ENCODE assay signal across 9 mouse cellular contexts in genomic region chr5:142442045-142442440, GRCm38 (mm10). TPM values are rescaled to one million over a fixed set of nuclear protein-coding genes. Genes with fewer than 3 reads are reported as not detected.
DNase-seq lines count a peak whose midpoint lies in the region; ATAC-seq lines count a peak whose summit lies in the region.
"Had no signal": no experiment of that assay in that cellular context is flagged by ENCODE, and none has a peak within 500 bp of the region (broad histone marks: within the 10 kb centered on the region; RNA-seq: fewer than 3 reads in every experiment).

No protein-coding gene starts in this region.

- H3K36me3 ChIP-seq in heart, embryonic 15.5 days, result no peaks in the 10 kb centered on the region
- H3K36me3 ChIP-seq in midbrain, embryonic 13.5 days, result peaks cover 17% of the 10 kb centered on the region; the same call in 1 of the 2 replicates
- H3K36me3 ChIP-seq in midbrain, embryonic 11.5 days (ENCODE audit: control insufficient read depth, insufficient read depth, low read length), result no peaks in the 10 kb centered on the region; the same call in 1 of the 2 replicates
- H3K36me3 ChIP-seq in intestine, embryonic 16.5 days (ENCODE audit: control insufficient read depth, insufficient read depth, low read length), result no peaks in the 10 kb centered on the region
- no peaks in the 10 kb centered on the region for H3K36me3 ChIP-seq in stomach, embryonic 14.5 days (ENCODE audit: control insufficient read depth, insufficient read depth, low read length)
- H3K36me3 ChIP-seq in midbrain, embryonic 16.5 days (ENCODE audit: control insufficient read depth, insufficient read depth, low read length), result peaks cover 4% of the 10 kb centered on the region; the same call in 1 of the 2 replicates

- no peak for DNase-seq in heart, adult 18-20 months
- DNase-seq in midbrain, embryonic 11.5 days (ENCODE audit: low spot score, missing footprints), result no peak
- DNase-seq: heart, adult 2 months had no signal

- H3K27me3 ChIP-seq in heart, embryonic 15.5 days, result no peaks in the 10 kb centered on the region
- no peaks in the 10 kb centered on the region for H3K27me3 ChIP-seq in midbrain, embryonic 13.5 days
- no peaks in the 10 kb centered on the region for H3K27me3 ChIP-seq in midbrain, embryonic 11.5 days (ENCODE audit: control insufficient read depth, insufficient read depth, low read length)
- H3K27me3 ChIP-seq in intestine, embryonic 16.5 days (replicated peaks; ENCODE audit: control insufficient read depth, insufficient read depth, low read length), result no peaks in the 10 kb centered on the region
- no peaks in the 10 kb centered on the region for H3K27me3 ChIP-seq in stomach, embryonic 14.5 days (ENCODE audit: control insufficient read depth, insufficient read depth, low read length)
- H3K27me3 ChIP-seq in midbrain, embryonic 16.5 days (ENCODE audit: control insufficient read depth, insufficient read depth, low read depth, low read length), result no peaks in the 10 kb centered on the region

- 74% methylated on average over 7 of the region's 7 CpGs for WGBS in heart, embryonic 15.5 days
- WGBS in midbrain, embryonic 13.5 days, result 89% methylated on average over 7 of the region's 7 CpGs
- 84% methylated on average over 7 of the region's 7 CpGs for WGBS in midbrain, embryonic 11.5 days
- 78% methylated on average over 7 of the region's 7 CpGs for WGBS in intestine, embryonic 16.5 days
- WGBS in stomach, embryonic 14.5 days, result 79% methylated on average over 7 of the region's 7 CpGs
- WGBS in midbrain, embryonic 16.5 days, result 84% methylated on average over 7 of the region's 7 CpGs

- H3K9me3 ChIP-seq in heart, embryonic 15.5 days (replicated peaks), result no peaks in the 10 kb centered on the region
- no peaks in the 10 kb centered on the region for H3K9me3 ChIP-seq in midbrain, embryonic 13.5 days
- no peaks in the 10 kb centered on the region for H3K9me3 ChIP-seq in midbrain, embryonic 11.5 days (ENCODE audit: control insufficient read depth, low read length)
- H3K9me3 ChIP-seq in intestine, embryonic 16.5 days (ENCODE audit: control insufficient read depth, low read length), result no peaks in the 10 kb centered on the region
- no peaks in the 10 kb centered on the region for H3K9me3 ChIP-seq in stomach, embryonic 14.5 days (ENCODE audit: control insufficient read depth, low read depth, low read length)
- no peaks in the 10 kb centered on the region for H3K9me3 ChIP-seq in midbrain, embryonic 16.5 days (replicated peaks; ENCODE audit: control insufficient read depth, low read length, poor library complexity, severe bottlenecking)

- peak overlapping the region; percentile 40; the same call in 1 of the 2 replicates for H3K4me3 ChIP-seq in heart, embryonic 15.5 days
- no peak overlapping the region for H3K4me3 ChIP-seq in midbrain, embryonic 13.5 days (replicated peaks)
- H3K4me3 ChIP-seq in midbrain, embryonic 11.5 days (ENCODE audit: low read depth, low read length), result no peak overlapping the region
- H3K4me3 ChIP-seq in intestine, embryonic 16.5 days (ENCODE audit: low read length), result no peak overlapping the region
- no peak overlapping the region for H3K4me3 ChIP-seq in stomach, embryonic 14.5 days (ENCODE audit: low read depth, low read length)
- H3K4me3 ChIP-seq in midbrain, embryonic 16.5 days (ENCODE audit: low read depth, low read length), result no peak overlapping the region
- H3K4me3 ChIP-seq: heart, adult 2 months had no signal

- H3K27ac ChIP-seq in heart, embryonic 15.5 days, result peak overlapping the region; percentile 88
- no peak overlapping the region; the same call in 1 of the 2 replicates for H3K27ac ChIP-seq in midbrain, embryonic 13.5 days
- no peak overlapping the region for H3K27ac ChIP-seq in midbrain, embryonic 11.5 days (ENCODE audit: low read depth, low read length)
- H3K27ac ChIP-seq in intestine, embryonic 16.5 days (ENCODE audit: low read length), result peak overlapping the region; percentile 62
- peak overlapping the region; percentile 95; the same call in 1 of the 2 replicates for H3K27ac ChIP-seq in stomach, embryonic 14.5 days (ENCODE audit: low read length)
- no peak overlapping the region for H3K27ac ChIP-seq in midbrain, embryonic 16.5 days (ENCODE audit: low read length)

- no peak overlapping the region; the same call in 1 of the 2 replicates for H3K4me2 ChIP-seq in heart, embryonic 15.5 days
- no peak overlapping the region for H3K4me2 ChIP-seq in midbrain, embryonic 13.5 days (replicated peaks)
- H3K4me2 ChIP-seq in midbrain, embryonic 11.5 days, result no peak overlapping the region
- H3K4me2 ChIP-seq in intestine, embryonic 16.5 days (ENCODE audit: low read depth, low read length), result no peak overlapping the region
- 0 out of 2 replicates have a peak overlapping the region, but pooled peaks have one; percentile 59 for H3K4me2 ChIP-seq in stomach, embryonic 14.5 days (replicated peaks; ENCODE audit: low read depth, low read length)
- no peak overlapping the region for H3K4me2 ChIP-seq in midbrain, embryonic 16.5 days (ENCODE audit: low read length)

- H3K9ac ChIP-seq in heart, embryonic 15.5 days, result no peak overlapping the region
- H3K9ac ChIP-seq in midbrain, embryonic 13.5 days (replicated peaks), result peak overlapping the region; percentile 30; the same call in 1 of the 2 replicates
- no peak overlapping the region for H3K9ac ChIP-seq in midbrain, embryonic 11.5 days (ENCODE audit: low read length)
- H3K9ac ChIP-seq in intestine, embryonic 16.5 days (ENCODE audit: low read depth, low read length), result 0 out of 2 replicates have a peak overlapping the region, but pooled peaks have one; percentile 19
- H3K9ac ChIP-seq in stomach, embryonic 14.5 days (replicated peaks; ENCODE audit: low read depth, low read length), result no peak overlapping the region
- no peak overlapping the region for H3K9ac ChIP-seq in midbrain, embryonic 16.5 days (ENCODE audit: low read depth, low read length)

- no peak for ATAC-seq in heart, embryonic 15.5 days (replicated peaks; ENCODE audit: insufficient number of reproducible peaks, insufficient read depth, low FRiP score, low read depth)
- ATAC-seq in midbrain, embryonic 13.5 days, result no peak
- ATAC-seq in midbrain, embryonic 11.5 days (ENCODE audit: low FRiP score), result no peak
- no peak for ATAC-seq in intestine, embryonic 16.5 days
- no peak for ATAC-seq in stomach, embryonic 14.5 days (ENCODE audit: insufficient number of reproducible peaks, insufficient read depth, low FRiP score, low read depth)
- no peak for ATAC-seq in monocyte, adult 5-6 weeks (replicated peaks; ENCODE audit: insufficient number of reproducible peaks, low FRiP score, low TSS enrichment, poor library complexity, severe bottlenecking)
- ATAC-seq in midbrain, embryonic 16.5 days, result no peak

- peaks cover 62% of the 10 kb centered on the region for H3K4me1 ChIP-seq in heart, embryonic 15.5 days (replicated peaks)
- peaks cover 66% of the 10 kb centered on the region for H3K4me1 ChIP-seq in midbrain, embryonic 13.5 days (replicated peaks)
- H3K4me1 ChIP-seq in midbrain, embryonic 11.5 days (ENCODE audit: control insufficient read depth, insufficient read depth, low read length), result peaks cover 47% of the 10 kb centered on the region
- H3K4me1 ChIP-seq in intestine, embryonic 16.5 days (ENCODE audit: control insufficient read depth, insufficient read depth, low read length), result peaks cover 64% of the 10 kb centered on the region
- peaks cover 43% of the 10 kb centered on the region for H3K4me1 ChIP-seq in stomach, embryonic 14.5 days (ENCODE audit: control insufficient read depth, insufficient read depth, low read length)
- H3K4me1 ChIP-seq in midbrain, embryonic 16.5 days (ENCODE audit: control insufficient read depth, insufficient read depth, low read length), result peaks cover 28% of the 10 kb centered on the region

RNA-seq across cellular contexts. Expression of gene Ap5z1, which starts 21.7 kb away (rescaled TPM):
- 6.0 and 8.8 TPM in 2 replicates for polyA plus RNA-seq in heart, embryonic 15.5 days (2015; fragmentation: Nextera tagmentation; extraction: Ambion mirVana)
- 1 to 10 TPM; 5.0 to 6.0 TPM for total RNA-seq in heart, adult 18-20 months (2021)
- polyA plus RNA-seq in midbrain, embryonic 13.5 days (2015; fragmentation: Nextera tagmentation; extraction: Ambion mirVana), result 14.3 and 14.8 TPM in 2 replicates
- polyA plus RNA-seq in midbrain, embryonic 11.5 days (2014; fragmentation: Nextera tagmentation; extraction: Ambion mirVana), result 8.8 and 10.5 TPM in 2 replicates
- 17.3 and 21.6 TPM in 2 replicates for polyA plus RNA-seq in intestine, embryonic 16.5 days (2015; fragmentation: Nextera tagmentation; extraction: Ambion mirVana)
- 11.0 and 11.8 TPM in 2 replicates for polyA plus RNA-seq in stomach, embryonic 14.5 days (2014; fragmentation: Nextera tagmentation; extraction: Ambion mirVana)
- total RNA-seq in monocyte, adult 5-6 weeks (2017), result 6.7 to 13.7 TPM (median 6.9 TPM) in 3 replicates
- polyA plus RNA-seq in midbrain, embryonic 16.5 days (2015; fragmentation: Nextera tagmentation; extraction: Ambion mirVana), result 12.2 and 14.1 TPM in 2 replicates

RNA-seq across cellular contexts. Expression of gene Foxk1, which starts 40.7 kb away (rescaled TPM):
- 3.1 and 4.2 TPM in 2 replicates for polyA plus RNA-seq in heart, embryonic 15.5 days (2015; fragmentation: Nextera tagmentation; extraction: Ambion mirVana)
- total RNA-seq in heart, adult 18-20 months (2021), result 10 to 100 TPM; 15.7 to 15.9 TPM
- polyA plus RNA-seq in midbrain, embryonic 13.5 days (2015; fragmentation: Nextera tagmentation; extraction: Ambion mirVana), result 4.8 and 5.1 TPM in 2 replicates
- polyA plus RNA-seq in midbrain, embryonic 11.5 days (2014; fragmentation: Nextera tagmentation; extraction: Ambion mirVana), result 4.0 and 4.2 TPM in 2 replicates
- 1.9 and 2.0 TPM in 2 replicates for polyA plus RNA-seq in intestine, embryonic 16.5 days (2015; fragmentation: Nextera tagmentation; extraction: Ambion mirVana)
- polyA plus RNA-seq in stomach, embryonic 14.5 days (2014; fragmentation: Nextera tagmentation; extraction: Ambion mirVana), result 3.9 and 4.1 TPM in 2 replicates
- total RNA-seq in monocyte, adult 5-6 weeks (2017), result 17.6 to 31.2 TPM (median 21.7 TPM) in 3 replicates
- 6.0 and 6.7 TPM in 2 replicates for polyA plus RNA-seq in midbrain, embryonic 16.5 days (2015; fragmentation: Nextera tagmentation; extraction: Ambion mirVana)

Comparison
In these comparisons a context has a peak if more than half of its experiments do, and no peak if none do; other contexts are left out.
1. H3K9ac ChIP-seq: peak in midbrain, embryonic 13.5 days (single experiment) and intestine, embryonic 16.5 days (single experiment); none in heart, embryonic 15.5 days (single experiment), midbrain, embryonic 11.5 days (single experiment), stomach, embryonic 14.5 days (single experiment) and midbrain, embryonic 16.5 days (single experiment).
2. H3K27ac ChIP-seq: peak in heart, embryonic 15.5 days (single experiment), intestine, embryonic 16.5 days (single experiment) and stomach, embryonic 14.5 days (single experiment); none in midbrain, embryonic 13.5 days (single experiment), midbrain, embryonic 11.5 days (single experiment) and midbrain, embryonic 16.5 days (single experiment).